Mouse (Mus musculus) intestine, postnatal 0 days (tissue): ENCODE measurements around the gene Lrrc20. TPM values are rescaled to one million over a fixed set of nuclear protein-coding genes. Genes with fewer than 3 reads are reported as not detected.

ENCODE experiments used
- ATAC-seq: fragments of 200-750 bp; cut with Nextera tagmentation; 2 replicates; pipeline ENCODE4 v1.8.0; 2017; ENCODE audit warnings: mild to moderate bottlenecking, moderate TSS enrichment, moderate library complexity
- H3K27ac ChIP-seq: fragments of 300-500 bp; sonication (generic); 2 replicates; pipeline ENCODE4 v1.5.1; 2014; ENCODE audit warnings: mild to moderate bottlenecking, low read depth, low read length, moderate library complexity
- H3K27me3 ChIP-seq: fragments of 300-500 bp; sonication (generic); replicated peaks from 2 replicates; pipeline ENCODE4 v1.6.1; 2014; ENCODE audit warnings: low read length, mixed read lengths; ENCODE audit not compliant: control insufficient read depth, insufficient read depth
- H3K36me3 ChIP-seq: fragments of 300-500 bp; sonication (generic); 2 replicates; pipeline ENCODE4 v1.6.1; 2014; ENCODE audit warnings: mild to moderate bottlenecking, moderate library complexity; ENCODE audit not compliant: control insufficient read depth, insufficient read depth
- H3K4me1 ChIP-seq: fragments of 300-500 bp; sonication (generic); replicated peaks from 2 replicates; pipeline ENCODE4 v1.6.1; 2014; ENCODE audit warnings: antibody characterized with exemption, low read length, mixed read lengths; ENCODE audit not compliant: control insufficient read depth, insufficient read depth
- H3K4me2 ChIP-seq: fragments of 300-500 bp; sonication (generic); replicated peaks from 2 replicates; pipeline ENCODE4 v1.6.1; 2014; ENCODE audit warnings: low read depth, mild to moderate bottlenecking, moderate library complexity
- H3K4me3 ChIP-seq: fragments of 300-500 bp; sonication (generic); 2 replicates; pipeline ENCODE4 v1.5.1; 2014; ENCODE audit warnings: low read depth, low read length
- H3K9ac ChIP-seq: fragments of 300-500 bp; sonication (generic); 2 replicates; pipeline ENCODE4 v1.6.1; 2014; ENCODE audit warnings: mild to moderate bottlenecking, low read depth, low read length
- H3K9me3 ChIP-seq: fragments of 300-500 bp; sonication (generic); 2 replicates; pipeline ENCODE4 v1.6.1; 2016; ENCODE audit warnings: mixed run types; ENCODE audit not compliant: control insufficient read depth
- CTCF ChIP-seq: sonication (generic); IDR thresholded peaks from 2 replicates; pipeline ENCODE4 v1.5.1; 2016; ENCODE audit warnings: low read depth, mild to moderate bottlenecking, control low read depth, antibody characterized with exemption, moderate library complexity
- WGBS: fragments of 180-500 bp; shearing (Covaris S2); extraction: QIAGEN DNeasy Blood & Tissue Kit; methylation state at CpG from one replicate; pipeline ENCODE4 v1.1.7; 2014; 5-methylcytosine and 5-hydroxymethylcytosine counted together
- polyA plus RNA-seq: library from polyadenylated mRNA; unstranded; fragments of >200 nt; fragmentation: Nextera tagmentation; extraction: Ambion mirVana; gene quantifications from 2 replicates; pipeline ENCODE4 v1.2.1, GENCODE M21; 2015

Lrrc20 gene
- polyA plus RNA-seq, 1 experiment from 2014 or later = 3.3 TPM

DNA sequence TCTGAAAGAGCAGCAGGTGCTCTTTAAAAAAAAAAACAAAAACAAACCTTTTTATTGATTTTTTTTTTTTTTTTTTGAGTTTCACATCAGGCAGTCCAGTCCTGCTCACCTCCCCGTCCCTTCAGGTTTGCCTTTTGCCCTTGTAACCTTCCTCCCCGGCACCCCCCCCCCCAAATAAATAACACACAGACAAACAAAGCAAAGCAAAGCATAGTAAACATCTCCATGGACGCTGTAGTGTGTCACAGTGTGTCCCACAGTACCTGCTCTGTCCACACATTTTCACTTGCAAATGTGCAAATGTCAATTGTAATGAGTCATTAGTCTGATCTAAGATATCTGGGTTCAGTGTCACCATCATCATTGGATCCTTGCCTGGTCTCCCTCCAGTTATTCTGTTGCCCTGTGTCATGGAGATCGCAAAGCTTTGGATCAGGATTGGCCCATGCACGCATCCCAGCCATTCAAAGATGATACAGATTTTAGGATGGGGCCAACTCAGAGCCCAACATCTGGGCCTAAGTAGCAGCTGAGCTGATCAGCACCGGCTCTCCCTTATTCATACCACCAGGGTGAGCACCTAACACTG lies 13.0 kb downstream of the Lrrc20 start:
- TF ChIP-seq CTCF = no peak
- Histone ChIP-seq H3K27ac (no peak overlapping the region), H3K4me1 (no peaks in the 10 kb centered on the region), H3K4me3 (no peak overlapping the region), H3K9ac (no peak overlapping the region), H3K36me3 (no peaks in the 10 kb centered on the region), H3K4me2 (no peak overlapping the region), H3K9me3 (no peaks in the 10 kb centered on the region), H3K27me3 (no peaks in the 10 kb centered on the region)
- ATAC-seq = no peak
- WGBS = 81% methylated on average over 6 of the region's 6 CpGs

DNA sequence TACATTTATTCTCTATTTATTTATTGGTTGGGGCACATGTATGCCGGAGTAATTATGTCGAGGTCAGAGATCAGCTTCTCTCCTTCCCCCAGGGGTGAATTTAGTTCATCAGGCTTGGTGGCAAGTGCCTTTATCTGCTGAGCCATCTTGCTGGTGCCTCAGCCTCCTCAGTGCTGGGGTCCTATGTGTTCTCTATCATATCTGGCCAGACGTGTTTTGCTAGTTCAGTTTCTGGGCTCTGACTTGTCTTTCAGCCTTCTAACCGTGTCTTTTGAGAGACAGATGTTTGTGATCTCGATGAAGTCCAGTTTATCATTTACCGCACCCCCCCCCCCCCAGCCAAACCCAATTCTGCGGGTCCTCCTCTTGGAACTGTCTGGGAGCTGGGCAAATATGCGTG lies 16.0 kb downstream of the Lrrc20 start:
- WGBS = 18% methylated on average over 8 of the region's 8 CpGs
- Histone ChIP-seq H3K9ac (no peak overlapping the region), H3K36me3 (no peaks in the 10 kb centered on the region), H3K27ac (no peak overlapping the region), H3K9me3 (no peaks in the 10 kb centered on the region), H3K4me3 (no peak overlapping the region), H3K4me2 (no peak overlapping the region; the same call in 1 of the 2 replicates), H3K27me3 (no peaks in the 10 kb centered on the region), H3K4me1 (no peaks in the 10 kb centered on the region)
- TF ChIP-seq CTCF = no peak
- ATAC-seq = peak; percentile 25; the same call in 1 of the 2 replicates

DNA sequence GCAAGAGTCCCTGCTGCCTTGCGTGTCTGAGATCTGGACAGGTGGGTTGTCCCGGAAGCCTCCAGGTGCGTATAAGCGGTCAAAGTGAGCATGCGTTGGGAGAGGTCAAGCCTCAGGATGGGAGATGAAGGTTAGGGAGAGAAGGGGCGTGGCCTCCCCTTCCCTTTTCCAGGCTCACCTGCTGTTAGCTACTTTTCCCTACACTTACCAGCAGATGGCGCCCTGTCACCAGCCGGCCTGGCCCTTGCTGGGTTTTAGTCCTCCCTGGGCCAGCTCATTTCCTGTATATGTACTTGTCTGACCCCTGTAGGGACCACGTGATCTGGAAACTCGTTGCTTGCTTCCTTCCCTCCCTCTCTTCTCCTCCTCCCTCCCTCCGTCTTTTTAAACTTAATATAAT lies 16.4 kb downstream of the Lrrc20 start:
- Histone ChIP-seq H3K9me3 (no peaks in the 10 kb centered on the region), H3K36me3 (no peaks in the 10 kb centered on the region), H3K4me2 (no peak overlapping the region; the same call in 1 of the 2 replicates), H3K4me1 (no peaks in the 10 kb centered on the region), H3K27me3 (no peaks in the 10 kb centered on the region), H3K27ac (no peak overlapping the region), H3K9ac (no peak overlapping the region), H3K4me3 (no peak overlapping the region)
- ATAC-seq = peak; percentile 79
- WGBS = 11% methylated on average over 11 of the region's 11 CpGs
- peak; percentile 97 for TF ChIP-seq CTCF

DNA sequence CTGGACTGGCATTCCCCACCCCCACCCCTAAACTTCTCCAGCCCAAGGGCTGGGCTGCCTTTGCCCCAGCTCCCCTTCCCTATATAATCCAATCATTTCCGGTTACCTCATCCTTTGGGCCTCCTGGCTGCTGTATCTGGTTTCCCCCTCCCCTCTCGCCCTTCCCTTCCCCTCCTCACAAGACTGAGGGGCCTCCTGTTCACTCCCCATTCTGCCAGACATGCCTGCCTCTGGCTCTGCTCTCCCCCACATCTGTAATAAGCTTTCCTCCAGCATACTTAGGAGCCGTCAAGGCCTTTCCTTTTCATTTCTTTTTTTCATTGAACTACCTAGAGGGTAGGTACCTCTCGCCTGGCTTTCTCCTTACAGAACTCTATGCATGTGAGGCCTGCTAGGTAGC lies 19.9 kb downstream of the Lrrc20 start:
- no peak for ATAC-seq
- Histone ChIP-seq H3K27me3 (no peaks in the 10 kb centered on the region), H3K9ac (no peak overlapping the region), H3K36me3 (no peaks in the 10 kb centered on the region), H3K9me3 (no peaks in the 10 kb centered on the region), H3K4me2 (no peak overlapping the region), H3K4me3 (no peak overlapping the region), H3K27ac (no peak overlapping the region), H3K4me1 (no peaks in the 10 kb centered on the region)
- no peak for TF ChIP-seq CTCF
- 60% methylated on average over 4 of the region's 4 CpGs for WGBS

DNA sequence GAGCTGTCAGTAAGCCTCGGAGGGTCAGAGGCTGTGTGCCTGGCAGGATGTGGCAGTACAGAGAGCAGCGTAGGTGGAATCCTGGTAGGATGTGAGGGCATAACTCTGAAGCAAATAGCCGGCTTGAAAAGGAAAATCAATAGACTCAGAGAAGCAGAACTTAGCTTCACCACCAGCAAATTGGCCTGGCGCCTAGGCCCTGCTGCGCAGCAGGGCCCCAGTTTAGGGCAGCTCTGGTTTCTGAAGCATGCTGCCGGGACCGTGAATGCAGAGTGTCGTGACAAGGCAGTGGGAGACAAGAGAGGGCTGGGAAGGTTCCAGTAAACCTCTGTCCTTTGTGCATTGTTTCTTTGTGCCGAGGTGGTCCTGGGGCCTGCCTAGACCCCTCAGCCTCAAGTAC lies 20.6 kb downstream of the Lrrc20 start:
- Histone ChIP-seq H3K9ac (no peak overlapping the region), H3K4me2 (no peak overlapping the region)
- WGBS = 65% methylated on average over 9 of the region's 9 CpGs

DNA sequence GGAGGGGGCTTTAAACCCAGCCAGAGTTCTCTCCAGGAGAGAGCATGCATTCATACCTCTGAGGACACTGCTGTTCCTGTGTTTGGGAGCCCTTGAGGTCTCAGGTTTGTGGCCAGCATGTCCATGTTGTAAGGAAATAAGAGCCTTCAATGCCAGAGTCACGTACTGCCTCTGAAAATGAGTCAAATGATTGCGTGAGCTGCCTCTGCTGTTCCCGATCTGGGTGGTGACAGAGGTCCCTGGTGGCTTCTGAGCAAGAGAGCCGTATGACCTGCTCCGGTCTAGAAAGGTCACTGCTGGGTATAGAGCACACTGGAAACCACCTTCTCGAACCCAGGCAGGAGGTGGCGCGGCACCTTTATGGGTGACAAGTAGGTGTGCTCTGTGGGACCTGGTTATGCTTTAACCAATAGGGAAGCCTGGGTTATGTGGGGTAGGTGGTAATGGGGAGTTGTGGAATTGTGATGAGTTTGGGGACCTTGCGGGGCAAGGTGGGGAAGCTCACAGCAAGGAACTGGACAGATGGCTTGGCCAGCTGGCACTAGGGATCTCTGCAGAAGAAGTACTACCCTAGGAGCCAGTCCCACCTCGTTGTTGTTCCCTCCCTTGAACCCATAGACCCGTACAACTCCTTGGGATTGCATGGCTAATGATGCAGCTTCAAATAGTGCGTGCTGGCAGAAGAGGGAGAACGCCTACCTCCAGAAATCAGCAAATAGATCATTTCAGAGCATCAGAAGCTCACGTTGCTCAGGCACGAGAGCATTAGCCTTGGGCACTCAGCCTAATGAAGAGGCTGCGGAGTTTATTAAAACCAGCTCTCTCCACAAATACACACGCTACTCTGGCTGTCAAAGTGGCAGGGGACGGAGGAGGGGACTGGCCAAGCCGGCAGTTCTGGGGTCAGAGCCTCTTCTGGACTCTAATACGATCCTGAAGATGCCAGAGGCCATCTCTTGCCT lies 24.2 kb downstream of the Lrrc20 start:
- no peak for TF ChIP-seq CTCF
- Histone ChIP-seq H3K27me3 (no peaks in the 10 kb centered on the region), H3K4me2 (no peak overlapping the region), H3K9ac (no peak overlapping the region), H3K36me3 (no peaks in the 10 kb centered on the region), H3K4me1 (no peaks in the 10 kb centered on the region), H3K4me3 (no peak overlapping the region), H3K9me3 (no peaks in the 10 kb centered on the region), H3K27ac (no peak overlapping the region)
- ATAC-seq = no peak
- 85% methylated on average over 20 of the region's 20 CpGs for WGBS

More for the DNA sequence above, 20.6 kb downstream of the Lrrc20 start:
- no peak for ATAC-seq
- Histone ChIP-seq H3K27me3 (no peaks in the 10 kb centered on the region), H3K27ac (no peak overlapping the region), H3K36me3 (no peaks in the 10 kb centered on the region), H3K4me1 (no peaks in the 10 kb centered on the region), H3K9me3 (no peaks in the 10 kb centered on the region), H3K4me3 (no peak overlapping the region)
- no peak for TF ChIP-seq CTCF
